Mouse (Mus musculus): ENCODE measurements around the gene Sorl1.

GRCm38 (mm10) chr9:42034116-42034520, 90.0 kb downstream of the Sorl1 start:
- TF ChIP-seq CTCF (IDR thresholded peaks at IDR 0.05; ENCODE audit: control insufficient read depth, insufficient read depth, low read length) (no peak), POLR2A (IDR thresholded peaks at IDR 0.05; ENCODE audit: borderline replicate concordance, control insufficient read depth, low read depth, low read length) (no peak)

Data from bone marrow, adult 2 months (tissue).